In genomic region chr7:80369967-80370431, GRCm38 (mm10) we compare ENCODE assay signal across 8 mouse cellular contexts. TPM values are rescaled to one million over a fixed set of nuclear protein-coding genes. Genes with fewer than 3 reads are reported as not detected.
A peak's percentile ranks its signal among the peaks of the same experiment; 100 is the strongest.
DNase-seq lines count a peak whose midpoint lies in the region; ATAC-seq and TF ChIP-seq lines count a peak whose summit lies in the region.

No protein-coding gene starts in this region.

- intact Hi-C loops in left cerebral cortex, adult 2 months (cut with DNase I): loop anchor here (2.0 to 10.0 kb wide), 2 partner anchors 29 to 225 kb away; partner anchors contain the start of gene Unc45a

- H3K9me3 ChIP-seq in hindbrain, embryonic 15.5 days: no peaks in the 10 kb centered on the region
- no peaks in the 10 kb centered on the region for H3K9me3 ChIP-seq in midbrain, embryonic 14.5 days (ENCODE audit: control insufficient read depth, low read length)

- no peaks in the 10 kb centered on the region for H3K27me3 ChIP-seq in hindbrain, embryonic 15.5 days
- no peaks in the 10 kb centered on the region for H3K27me3 ChIP-seq in midbrain, embryonic 14.5 days (ENCODE audit: control insufficient read depth, insufficient read depth, low read length)

- DNase-seq in left cerebral cortex, adult 2 months (ENCODE audit: extremely low spot score in 1 of 2, low spot score in 2 of 2): no peak
- no peak for DNase-seq in left cerebral cortex, adult 8-10 months (ENCODE audit: low spot score in 2 of 2)
- peak; percentile 23 for DNase-seq in midbrain, embryonic 14.5 days
- DNase-seq in adrenal gland, postnatal 36 days: no peak
- DNase-seq in frontal cortex, postnatal 14 days (ENCODE audit: low spot score in 2 of 2): no peak
- DNase-seq in right cerebral cortex, postnatal 10 days (ENCODE audit: low spot score in 2 of 2): no peak

- peak overlapping the region; percentile 85 for H3K4me3 ChIP-seq in left cerebral cortex, adult 2 months
- H3K4me3 ChIP-seq in bone marrow, adult 2 months (replicated peaks; ENCODE audit: control insufficient read depth, low read depth, low read length): peak overlapping the region; percentile 75
- peak overlapping the region; percentile 63 for H3K4me3 ChIP-seq in hindbrain, embryonic 15.5 days
- peak overlapping the region; percentile 76 for H3K4me3 ChIP-seq in midbrain, embryonic 14.5 days (replicated peaks; ENCODE audit: low read depth, low read length)

- peak overlapping the region; percentile 71 for H3K9ac ChIP-seq in hindbrain, embryonic 15.5 days
- H3K9ac ChIP-seq in midbrain, embryonic 14.5 days (replicated peaks; ENCODE audit: low read length): peak overlapping the region; percentile 86

- TF ChIP-seq POLR2A in bone marrow, adult 2 months (IDR thresholded peaks at IDR 0.05; ENCODE audit: borderline replicate concordance, control insufficient read depth, low read depth, low read length): no peak

- TF ChIP-seq CTCF in left cerebral cortex, adult 2 months (IDR thresholded peaks at IDR 0.05): no peak
- TF ChIP-seq CTCF in bone marrow, adult 2 months (IDR thresholded peaks at IDR 0.05; ENCODE audit: control insufficient read depth, insufficient read depth, low read length): no peak

- WGBS in bone marrow, adult 2 months: 6% methylated on average over 4 of the region's 4 CpGs
- 41% methylated on average over 4 of the region's 4 CpGs for WGBS in hindbrain, embryonic 15.5 days
- 59% methylated on average over 4 of the region's 4 CpGs for WGBS in midbrain, embryonic 14.5 days

- peaks cover 18% of the 10 kb centered on the region for H3K36me3 ChIP-seq in hindbrain, embryonic 15.5 days
- H3K36me3 ChIP-seq in midbrain, embryonic 14.5 days (ENCODE audit: control insufficient read depth, insufficient read depth, low read length): peaks cover 31% of the 10 kb centered on the region

- H3K4me1 ChIP-seq in bone marrow, adult 2 months (ENCODE audit: control insufficient read depth, insufficient read depth, low read length): peaks cover 11% of the 10 kb centered on the region
- H3K4me1 ChIP-seq in hindbrain, embryonic 15.5 days (replicated peaks): peaks cover 14% of the 10 kb centered on the region
- peaks cover 14% of the 10 kb centered on the region for H3K4me1 ChIP-seq in midbrain, embryonic 14.5 days (ENCODE audit: control insufficient read depth, insufficient read depth, low read length)

- ATAC-seq in hindbrain, embryonic 15.5 days (ENCODE audit: low FRiP score, low read depth): no peak
- no peak for ATAC-seq in midbrain, embryonic 14.5 days (ENCODE audit: low FRiP score, low TSS enrichment)

- peak overlapping the region; percentile 56 for H3K4me2 ChIP-seq in hindbrain, embryonic 15.5 days
- peak overlapping the region; percentile 75 for H3K4me2 ChIP-seq in midbrain, embryonic 14.5 days (ENCODE audit: low read length)

- peak overlapping the region; percentile 95 for H3K27ac ChIP-seq in left cerebral cortex, adult 2 months
- H3K27ac ChIP-seq in bone marrow, adult 2 months (ENCODE audit: control insufficient read depth, insufficient read depth, low read depth, low read length, poor library complexity): peak overlapping the region; percentile 82; the same call in 1 of the 2 replicates
- peak overlapping the region; percentile 83 for H3K27ac ChIP-seq in hindbrain, embryonic 15.5 days (replicated peaks)
- no peak overlapping the region for H3K27ac ChIP-seq in midbrain, embryonic 14.5 days (replicated peaks; ENCODE audit: low read depth, low read length)

RNA-seq across cellular contexts. Expression of gene Man2a2, which starts 1.2 kb away (rescaled TPM):
- 100 to 1,000 TPM; 152 to 157 TPM for total RNA-seq in left cerebral cortex, adult 2 months (2021)
- 100 to 1,000 TPM; 158 to 168 (median 165) TPM for total RNA-seq in left cerebral cortex, adult 8-10 months (2022)
- 25.1 and 40.0 TPM in 2 replicates for polyA plus RNA-seq in bone marrow, adult 2 months (2011; ENCODE audit: insufficient read depth, insufficient read length, low replicate concordance, missing spikeins)
- polyA plus RNA-seq in hindbrain, embryonic 15.5 days (2015; fragmentation: Nextera tagmentation; extraction: Ambion mirVana): 26.5 and 27.2 TPM in 2 replicates
- 18.1 and 19.5 TPM in 2 replicates for polyA plus RNA-seq in midbrain, embryonic 14.5 days (2014; fragmentation: Nextera tagmentation; extraction: Ambion mirVana)
- total RNA-seq in adrenal gland, postnatal 36 days (2021): 10 to 100 TPM; 81.4 to 94.8 TPM

RNA-seq across cellular contexts. Expression of gene Fes, which starts 17.7 kb away (rescaled TPM):
- total RNA-seq in left cerebral cortex, adult 2 months (2021): 1 to 10 TPM; 5.3 to 6.8 TPM
- total RNA-seq in left cerebral cortex, adult 8-10 months (2022): 10 to 100 TPM in 1 of 4 experiments, 1 to 10 TPM in 3; 4.5 to 10.5 (median 6.9) TPM
- 143 and 311 TPM in 2 replicates for polyA plus RNA-seq in bone marrow, adult 2 months (2011; ENCODE audit: insufficient read depth, insufficient read length, low replicate concordance, missing spikeins)
- polyA plus RNA-seq in hindbrain, embryonic 15.5 days (2015; fragmentation: Nextera tagmentation; extraction: Ambion mirVana): 3.7 and 5.0 TPM in 2 replicates
- 1.6 and 3.2 TPM in 2 replicates for polyA plus RNA-seq in midbrain, embryonic 14.5 days (2014; fragmentation: Nextera tagmentation; extraction: Ambion mirVana)
- 10 to 100 TPM in 1 of 2 experiments, 1 to 10 TPM in 1; 7.5 to 11.4 TPM for total RNA-seq in adrenal gland, postnatal 36 days (2021)

RNA-seq across cellular contexts. Expression of gene Hddc3, which starts 27.1 kb away (rescaled TPM):
- total RNA-seq in left cerebral cortex, adult 2 months (2021): 10 to 100 TPM; 46.4 to 56.4 TPM
- total RNA-seq in left cerebral cortex, adult 8-10 months (2022): 10 to 100 TPM; 50.5 to 63.4 (median 57.2) TPM
- 5.0 and 16.2 TPM in 2 replicates for polyA plus RNA-seq in bone marrow, adult 2 months (2011; ENCODE audit: insufficient read depth, insufficient read length, low replicate concordance, missing spikeins)
- polyA plus RNA-seq in hindbrain, embryonic 15.5 days (2015; fragmentation: Nextera tagmentation; extraction: Ambion mirVana): 21.9 and 22.7 TPM in 2 replicates
- polyA plus RNA-seq in midbrain, embryonic 14.5 days (2014; fragmentation: Nextera tagmentation; extraction: Ambion mirVana): 28.7 and 34.8 TPM in 2 replicates
- 10 to 100 TPM; 30.0 to 40.7 TPM for total RNA-seq in adrenal gland, postnatal 36 days (2021)

RNA-seq across cellular contexts. Expression of gene Unc45a, which starts 29.2 kb away (rescaled TPM):
- total RNA-seq in left cerebral cortex, adult 2 months (2021): 10 to 100 TPM; 37.7 to 43.7 TPM
- total RNA-seq in left cerebral cortex, adult 8-10 months (2022): 10 to 100 TPM; 40.2 to 43.7 (median 42.4) TPM
- polyA plus RNA-seq in bone marrow, adult 2 months (2011; ENCODE audit: insufficient read depth, insufficient read length, low replicate concordance, missing spikeins): 10.8 and 43.9 TPM in 2 replicates
- 56.1 and 61.2 TPM in 2 replicates for polyA plus RNA-seq in hindbrain, embryonic 15.5 days (2015; fragmentation: Nextera tagmentation; extraction: Ambion mirVana)
- 42.7 and 43.7 TPM in 2 replicates for polyA plus RNA-seq in midbrain, embryonic 14.5 days (2014; fragmentation: Nextera tagmentation; extraction: Ambion mirVana)
- 10 to 100 TPM; 55.0 to 74.8 TPM for total RNA-seq in adrenal gland, postnatal 36 days (2021)

RNA-seq across cellular contexts. Expression of gene Furin, which starts 35.2 kb away (rescaled TPM):
- total RNA-seq in left cerebral cortex, adult 2 months (2021): 10 to 100 TPM; 38.0 to 40.7 TPM
- total RNA-seq in left cerebral cortex, adult 8-10 months (2022): 10 to 100 TPM; 30.7 to 33.6 (median 33.2) TPM
- polyA plus RNA-seq in bone marrow, adult 2 months (2011; ENCODE audit: insufficient read depth, insufficient read length, low replicate concordance, missing spikeins): 22.2 and 31.0 TPM in 2 replicates
- polyA plus RNA-seq in hindbrain, embryonic 15.5 days (2015; fragmentation: Nextera tagmentation; extraction: Ambion mirVana): 5.9 and 6.4 TPM in 2 replicates
- polyA plus RNA-seq in midbrain, embryonic 14.5 days (2014; fragmentation: Nextera tagmentation; extraction: Ambion mirVana): 4.6 and 4.9 TPM in 2 replicates
- total RNA-seq in adrenal gland, postnatal 36 days (2021): 100 to 1,000 TPM; 155 to 170 TPM
